Mouse (Mus musculus) left cerebral cortex, adult 18-20 months (tissue): ENCODE results near the gene Ash1l. TPM values are rescaled to one million over a fixed set of nuclear protein-coding genes. Genes with fewer than 3 reads are reported as not detected.

Experiments
- DNase-seq, 2 experiments: peaks; one replicate each; pipeline ENCODE4 v3.0.0; 2021 to 2022; ENCODE audit warnings: low spot score in 2 of 2, mixed read lengths in 1 of 2
- total RNA-seq, 2 experiments: library from RNA; stranded (reverse); gene quantifications; 2 replicates each; pipeline ENCODE4 v1.2.3; 2021

The Ash1l gene
- total RNA-seq, 2 experiments from 2014 or later: 90.9 to 92.2 TPM

DNA sequence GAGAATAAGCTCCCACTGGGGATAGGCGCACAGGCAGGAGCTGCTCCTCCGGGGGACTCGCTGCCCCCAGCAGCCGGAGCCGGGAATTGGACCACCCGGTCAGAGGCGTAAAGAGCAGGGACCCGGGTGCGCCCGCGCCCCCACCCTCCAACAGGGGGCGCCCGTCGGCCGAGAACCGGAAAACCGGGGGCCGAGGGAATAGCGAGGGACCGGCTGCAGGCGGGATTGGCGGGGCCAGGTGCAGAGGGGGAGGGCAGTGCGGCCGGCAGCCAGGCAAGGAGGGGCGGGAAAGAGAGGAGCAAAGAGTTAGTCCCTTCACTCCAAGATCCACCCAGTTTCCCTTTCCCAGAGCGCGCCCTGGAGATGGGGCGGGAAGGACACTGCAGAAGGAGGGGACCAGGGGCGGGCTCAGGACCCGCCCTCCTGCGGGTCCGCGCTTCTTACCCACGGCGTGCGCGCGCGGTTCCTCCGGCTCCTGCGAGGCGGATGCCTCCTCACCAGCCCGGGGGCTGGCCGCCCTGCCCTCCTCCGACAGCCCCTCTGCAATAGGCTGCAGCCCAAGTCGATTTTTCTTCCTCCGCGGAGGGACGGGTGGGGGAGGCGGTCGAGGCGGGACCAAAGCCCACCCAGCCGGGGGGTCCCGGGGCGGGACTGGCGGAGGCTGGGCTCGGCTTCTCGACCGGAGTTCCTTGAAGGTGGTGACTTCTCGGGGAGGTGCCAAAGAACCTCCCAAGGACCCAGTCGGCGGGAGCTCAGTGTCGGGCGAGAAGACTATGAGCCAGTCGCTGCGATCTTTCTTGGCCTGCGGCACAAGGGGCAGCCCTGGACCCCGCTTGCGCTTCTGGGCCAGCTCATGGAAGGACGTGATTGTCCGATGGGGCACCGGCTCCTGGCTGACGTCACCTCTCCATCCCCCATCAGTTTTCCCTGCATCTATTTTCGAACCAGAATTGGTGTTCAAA lies 140.6 kb downstream of the Ash1l start:
- DNase-seq: peak; percentile 82 to 86

DNA sequence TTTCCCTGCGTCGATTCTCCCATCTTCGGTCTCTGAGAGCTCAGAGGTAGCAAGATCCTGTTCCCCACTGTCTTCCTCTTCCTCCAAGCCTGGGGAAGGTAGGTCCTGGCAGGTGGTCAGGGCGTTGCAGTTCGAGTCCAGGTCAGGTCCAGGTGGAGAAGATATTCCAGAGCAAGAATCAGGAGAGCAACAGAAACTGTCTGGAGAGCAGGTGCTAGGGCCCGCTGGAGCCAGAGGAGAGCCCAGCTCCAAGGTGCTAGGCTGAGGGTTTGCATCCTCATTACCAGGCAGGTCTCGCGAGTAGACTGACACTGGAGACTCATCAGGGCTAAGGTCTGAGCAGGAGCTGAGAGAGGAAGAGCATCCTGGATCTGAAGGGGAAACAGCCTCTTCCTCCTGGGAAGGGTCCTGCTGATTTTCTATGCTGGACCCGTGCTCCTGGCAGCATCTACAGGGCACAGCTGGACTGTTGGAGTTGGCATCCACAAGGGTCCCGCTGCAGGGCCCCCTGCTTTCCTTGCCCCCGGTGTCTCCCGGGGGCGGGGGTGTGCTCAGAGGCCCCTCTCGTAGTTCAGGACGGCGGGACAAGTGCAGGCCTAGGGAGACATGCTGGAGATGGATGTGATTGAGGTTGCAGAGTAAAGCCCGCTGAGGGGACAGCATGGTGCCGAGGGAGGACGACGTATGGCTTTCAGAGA lies 141.5 kb downstream of the Ash1l start:
- no peak for DNase-seq

DNA sequence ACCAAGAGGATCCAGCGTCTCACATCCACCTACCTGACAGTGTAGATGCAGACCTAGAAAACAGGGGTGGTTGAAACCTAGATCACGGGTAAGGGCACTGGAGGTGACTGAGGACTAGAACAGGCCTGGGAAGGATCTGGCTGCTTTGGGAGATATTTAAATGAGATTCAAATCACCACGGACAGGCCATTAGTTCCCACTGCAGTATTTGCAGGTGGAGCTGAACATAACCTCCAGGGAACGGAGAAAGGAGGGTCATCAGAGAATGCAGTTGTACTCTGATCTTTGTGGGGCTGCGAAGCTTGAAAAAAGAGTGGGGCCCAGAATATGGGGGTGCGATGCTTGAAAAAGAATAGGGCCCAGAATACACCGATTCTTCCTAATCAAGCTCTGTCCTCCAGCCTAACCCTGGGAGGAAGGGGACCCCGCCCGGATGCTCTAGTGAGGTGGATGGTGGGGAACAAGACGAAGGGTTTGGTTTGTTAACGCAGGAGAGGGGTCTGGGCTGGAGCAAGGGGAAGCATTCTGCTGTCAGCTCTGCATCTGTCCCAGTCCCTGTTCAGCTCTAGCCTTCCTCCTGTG lies 142.2 kb downstream of the Ash1l start:
- DNase-seq: no peak

GRCm38 (mm10) chr3:89093175-89093574 lies 142.8 kb downstream of the Ash1l start, which contains the start of gene Rusc1:
TSS of gene Rusc1 (minus strand) at chr3:89093311.
- peak; percentile 93 to 95 for DNase-seq

- DNase-seq: no peak
These were observed 143.6 kb downstream of the Ash1l start for GRCm38 (mm10) chr3:89094021-89094420.

DNA sequence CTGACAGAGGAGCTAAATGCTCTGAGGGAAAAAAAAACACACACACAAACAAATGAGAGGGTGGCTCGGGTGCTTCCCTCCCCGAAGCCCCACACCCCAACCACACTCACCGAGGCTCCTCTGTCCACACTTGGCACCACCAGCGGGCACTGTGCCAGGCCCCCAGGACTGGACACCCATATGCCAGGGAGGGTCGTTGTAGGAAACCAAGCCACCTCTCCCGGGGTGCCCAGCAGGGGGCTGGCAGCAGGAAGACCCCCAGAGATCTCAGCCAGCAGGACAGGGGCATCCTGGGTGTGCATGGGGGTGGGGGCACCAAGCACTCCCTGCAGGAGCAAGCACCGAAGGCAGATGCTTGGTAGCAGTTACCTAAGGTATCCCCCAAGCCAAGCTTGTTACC lies 150.4 kb downstream of the Ash1l start, which contains the start of gene Gm43738:
Gene Gm43738, minus strand, starts transcription at position 289 of the 400 bp plus-strand sequence.
- no peak for DNase-seq

- peak; percentile 50 to 52 for DNase-seq
These were observed 151.0 kb downstream of the Ash1l start for GRCm38 (mm10) chr3:89101459-89101811.

GRCm38 (mm10) chr3:89101812-89102494 lies 151.5 kb downstream of the Ash1l start, which contains the start of gene Fdps:
TSS of gene Fdps (minus strand) at chr3:89101959.
- DNase-seq: peak; percentile 94 to 97

- no peak for DNase-seq
These were observed 152.3 kb downstream of the Ash1l start for GRCm38 (mm10) chr3:89102495-89103290.

DNA sequence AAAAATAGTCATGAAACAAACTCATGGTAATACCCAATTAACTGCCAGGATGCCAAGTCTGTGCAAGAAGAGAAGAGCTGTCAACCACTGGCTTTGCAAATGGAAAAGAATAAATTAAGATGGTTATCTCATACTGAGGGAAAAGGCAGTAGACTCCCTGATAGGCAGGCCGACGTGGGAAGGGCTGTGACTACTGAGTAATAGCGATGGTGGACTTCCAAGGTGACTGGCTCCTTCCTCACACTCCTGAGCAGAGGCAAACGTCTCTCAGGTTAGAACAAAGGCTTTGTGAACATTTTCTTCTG lies 152.8 kb downstream of the Ash1l start:
- DNase-seq: no peak

- DNase-seq: no peak
These were observed 156.5 kb downstream of the Ash1l start for GRCm38 (mm10) chr3:89106881-89107280.

DNA sequence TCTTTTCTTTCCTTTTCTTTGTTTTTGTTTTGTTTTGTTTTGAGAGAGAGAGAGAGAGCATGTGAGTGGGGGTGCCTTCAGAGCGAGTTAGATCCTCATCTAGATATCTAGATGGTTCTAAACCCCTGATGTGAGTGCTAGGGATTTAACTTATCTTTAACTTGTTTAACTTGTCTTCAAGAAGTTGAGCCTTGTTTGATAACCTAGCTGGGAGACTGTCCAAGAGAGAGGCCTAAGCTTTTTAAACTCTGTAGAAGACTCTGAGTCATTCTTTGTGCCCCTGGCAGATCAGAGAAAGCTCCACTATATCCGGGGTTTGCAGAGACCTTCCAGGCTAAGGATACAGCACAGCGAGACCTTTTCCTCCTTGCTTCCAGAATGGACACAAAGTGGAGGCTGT lies 157.1 kb downstream of the Ash1l start:
- no peak for DNase-seq

DNA sequence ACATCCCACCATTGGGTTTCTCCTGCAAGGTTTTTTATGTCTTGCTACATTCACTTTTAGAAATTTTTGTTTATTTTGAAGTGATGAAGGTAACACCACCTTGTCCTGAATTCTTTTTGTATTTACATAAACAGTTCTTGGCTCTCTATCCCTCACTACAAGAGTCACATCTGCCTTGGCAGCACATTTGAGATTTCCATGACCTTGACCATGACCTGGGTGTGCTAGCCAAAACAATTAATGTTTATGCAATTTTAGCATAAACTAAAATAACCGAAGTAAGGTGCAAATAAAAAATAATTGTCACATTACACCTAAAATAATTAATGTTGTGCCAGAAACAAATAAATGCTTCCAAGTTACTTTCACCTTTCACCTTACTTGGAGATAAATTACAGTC lies 157.7 kb downstream of the Ash1l start:
- no peak for DNase-seq

GRCm38 (mm10) chr3:89113058-89113457 lies 162.6 kb downstream of the Ash1l start:
- DNase-seq: no peak

GRCm38 (mm10) chr3:89115522-89115921 lies 165.1 kb downstream of the Ash1l start:
- peak in 1 of 2 experiments; percentile 24 for DNase-seq

- no peak for DNase-seq
These were observed 172.9 kb downstream of the Ash1l start for GRCm38 (mm10) chr3:89123313-89123712.

DNA sequence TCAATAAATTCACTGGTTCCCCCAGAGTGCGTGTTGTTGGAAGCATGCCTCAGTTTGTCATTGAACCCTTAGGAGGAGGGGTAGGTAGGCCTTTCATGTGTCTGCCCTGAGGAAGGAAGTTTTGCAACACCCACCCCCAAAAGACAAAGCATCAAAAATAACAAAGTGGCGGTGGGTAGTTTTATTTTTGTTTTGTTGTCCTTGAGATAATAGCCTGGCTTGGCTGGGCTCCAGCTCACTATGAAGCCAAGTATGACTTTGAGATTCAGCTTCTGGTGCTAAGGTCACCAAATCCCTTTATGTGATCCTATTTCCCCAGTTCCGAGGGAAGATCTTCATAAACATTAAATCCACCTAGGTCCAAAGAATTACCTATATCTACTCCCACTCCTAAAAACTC lies 173.8 kb downstream of the Ash1l start:
- DNase-seq: no peak

DNA sequence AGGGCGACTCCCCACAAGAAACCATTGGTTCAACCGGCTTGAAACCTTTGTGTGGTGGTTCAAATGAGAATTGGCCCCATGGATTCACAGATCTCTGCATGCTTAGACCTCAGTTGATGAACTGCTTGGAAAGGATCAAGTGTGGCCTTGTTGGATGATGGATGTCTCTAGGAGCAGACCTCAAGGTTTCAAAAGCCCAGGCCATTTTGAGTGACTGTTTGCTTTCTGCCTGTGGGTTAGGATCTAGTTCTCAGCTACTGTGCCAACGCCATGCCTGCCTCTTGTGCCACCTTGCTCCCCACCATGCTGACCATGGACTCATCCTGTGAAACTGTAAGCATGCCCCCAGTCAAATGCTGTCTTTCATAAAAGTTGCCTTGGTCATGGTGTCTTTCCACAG lies 175.6 kb downstream of the Ash1l start:
- DNase-seq: no peak
